Mouse (Mus musculus) ES-Bruce4 (cell line): ENCODE data around the gene Slc1a2. TPM values are rescaled to one million over a fixed set of nuclear protein-coding genes. Genes with fewer than 3 reads are reported as not detected.

ENCODE experiments used
- H3K27ac ChIP-seq: 2 replicates; pipeline ENCODE4 v1.5.1; 2012; ENCODE audit warnings: low read length, inconsistent platforms; ENCODE audit not compliant: insufficient read depth
- H3K27me3 ChIP-seq: 2 replicates; pipeline ENCODE4 v1.6.1; 2012; ENCODE audit warnings: mild to moderate bottlenecking, low read length, inconsistent platforms; ENCODE audit not compliant: control insufficient read depth, poor library complexity, insufficient read depth, severe bottlenecking
- H3K36me3 ChIP-seq: 2 replicates; pipeline ENCODE4 v1.6.1; 2012; ENCODE audit warnings: inconsistent platforms, mild to moderate bottlenecking, low read length, moderate library complexity; ENCODE audit not compliant: control insufficient read depth, poor library complexity, insufficient read depth, severe bottlenecking
- H3K4me1 ChIP-seq: one replicate; pipeline ENCODE4 v1.8.1; 2011; ENCODE audit warnings: low read length; ENCODE audit not compliant: control insufficient read depth, insufficient read depth
- H3K4me3 ChIP-seq: 2 replicates; pipeline ENCODE4 v1.5.1; 2011; ENCODE audit warnings: low read depth, mild to moderate bottlenecking, low read length
- H3K9ac ChIP-seq: 2 replicates; pipeline ENCODE4 v1.6.1; 2012; ENCODE audit warnings: low read depth, mild to moderate bottlenecking, inconsistent platforms; ENCODE audit not compliant: poor library complexity, severe bottlenecking
- H3K9me3 ChIP-seq: replicated peaks from 2 replicates; pipeline ENCODE4 v1.6.1; 2012; ENCODE audit warnings: mild to moderate bottlenecking, low read length, inconsistent platforms; ENCODE audit not compliant: control insufficient read depth, poor library complexity, insufficient read depth, severe bottlenecking
- CTCF ChIP-seq: IDR thresholded peaks from one replicate; pipeline ENCODE4 v1.8.1; 2011; ENCODE audit warnings: low read depth, low read length
- EP300 ChIP-seq: IDR thresholded peaks from 2 replicates; pipeline ENCODE4 v1.6.1; 2011; ENCODE audit warnings: low read depth, low read length; ENCODE audit not compliant: insufficient read depth
- POLR2A ChIP-seq: IDR thresholded peaks from one replicate; pipeline ENCODE4 v1.8.1; 2011; ENCODE audit warnings: low read length; ENCODE audit not compliant: insufficient read depth
- polyA plus RNA-seq: library from polyadenylated mRNA; stranded (reverse); fragments of >200 nt; gene quantifications from 2 replicates; pipeline ENCODE4 v1.2.4, GENCODE M21; 2011; ENCODE audit warnings: low read depth; ENCODE audit not compliant: missing spikeins, insufficient read depth, insufficient read length

The Slc1a2 gene
- polyA plus RNA-seq, 1 experiment = 0.09 TPM

DNA sequence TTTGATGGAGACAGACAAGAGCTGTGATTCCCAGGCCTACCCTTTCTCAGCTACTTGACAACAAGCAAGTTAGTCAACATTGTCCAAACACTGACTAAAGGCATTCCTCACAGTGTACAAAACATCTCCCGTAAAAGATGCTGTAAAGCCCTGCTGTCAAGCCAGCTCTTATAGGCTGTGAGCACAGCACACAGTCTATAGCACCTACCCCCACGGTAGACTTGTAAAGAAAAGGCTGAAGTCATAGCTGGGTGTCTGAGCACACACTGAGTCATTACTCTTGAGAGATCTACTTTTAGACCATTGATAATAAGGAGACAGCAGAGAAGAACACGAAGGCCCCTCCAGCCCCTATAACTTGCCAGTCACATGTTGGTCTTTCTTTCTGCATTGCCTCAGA is 66.6 kb downstream of the Slc1a2 start:
- Histone ChIP-seq H3K9me3 (no peaks in the 10 kb centered on the region), H3K36me3 (no peaks in the 10 kb centered on the region), H3K9ac (no peak overlapping the region), H3K4me1 (no peaks in the 10 kb centered on the region), H3K4me3 (no peak overlapping the region), H3K27me3 (no peaks in the 10 kb centered on the region), H3K27ac (no peak overlapping the region)
- TF ChIP-seq POLR2A (no peak), CTCF (no peak), EP300 (no peak)

- H3K27me3 ChIP-seq = no peaks in the 10 kb centered on the region
- H3K9ac ChIP-seq = no peak overlapping the region
- no peaks in the 10 kb centered on the region for H3K4me1 ChIP-seq
- no peaks in the 10 kb centered on the region for H3K9me3 ChIP-seq
- H3K4me3 ChIP-seq = no peak overlapping the region
- no peaks in the 10 kb centered on the region for H3K36me3 ChIP-seq
- TF ChIP-seq EP300 (no peak), POLR2A (no peak), CTCF (no peak)
- H3K27ac ChIP-seq = no peak overlapping the region
Measured at GRCm38 (mm10) chr2:102730386-102730785, 71.9 kb downstream of the Slc1a2 start.

DNA sequence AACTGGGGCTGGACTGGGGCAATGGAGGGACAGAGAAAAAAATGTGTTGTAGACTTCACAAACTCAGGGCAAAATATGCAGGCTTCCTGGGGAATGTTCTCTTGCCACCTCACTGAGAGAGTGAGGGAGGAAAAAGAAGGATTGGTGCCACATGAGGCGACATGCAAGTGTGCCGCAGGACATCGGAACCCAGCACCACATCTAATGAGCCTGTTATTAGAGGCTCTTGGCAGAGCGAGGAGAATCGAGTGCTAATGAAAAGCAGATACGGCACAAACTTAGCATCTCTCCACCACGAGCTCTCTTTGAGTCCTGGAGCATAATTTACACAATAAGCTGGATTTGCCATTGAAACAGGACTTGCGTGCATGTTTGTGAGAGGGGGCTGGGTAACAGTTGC is 72.3 kb downstream of the Slc1a2 start:
- TF ChIP-seq CTCF (no peak), EP300 (no peak), POLR2A (no peak)
- no peaks in the 10 kb centered on the region for H3K9me3 ChIP-seq
- no peaks in the 10 kb centered on the region for H3K36me3 ChIP-seq
- no peak overlapping the region for H3K27ac ChIP-seq
- no peak overlapping the region for H3K9ac ChIP-seq
- H3K4me3 ChIP-seq = no peak overlapping the region
- H3K4me1 ChIP-seq = no peaks in the 10 kb centered on the region
- H3K27me3 ChIP-seq = no peaks in the 10 kb centered on the region

GRCm38 (mm10) chr2:102733128-102733527 is 74.7 kb downstream of the Slc1a2 start:
- no peak overlapping the region for H3K9ac ChIP-seq
- H3K9me3 ChIP-seq = no peaks in the 10 kb centered on the region
- H3K4me1 ChIP-seq = no peaks in the 10 kb centered on the region
- no peak overlapping the region for H3K4me3 ChIP-seq
- TF ChIP-seq CTCF (no peak), POLR2A (no peak), EP300 (no peak)
- no peaks in the 10 kb centered on the region for H3K36me3 ChIP-seq
- H3K27me3 ChIP-seq = no peaks in the 10 kb centered on the region; the same call in 1 of the 2 replicates
- H3K27ac ChIP-seq = no peak overlapping the region

DNA sequence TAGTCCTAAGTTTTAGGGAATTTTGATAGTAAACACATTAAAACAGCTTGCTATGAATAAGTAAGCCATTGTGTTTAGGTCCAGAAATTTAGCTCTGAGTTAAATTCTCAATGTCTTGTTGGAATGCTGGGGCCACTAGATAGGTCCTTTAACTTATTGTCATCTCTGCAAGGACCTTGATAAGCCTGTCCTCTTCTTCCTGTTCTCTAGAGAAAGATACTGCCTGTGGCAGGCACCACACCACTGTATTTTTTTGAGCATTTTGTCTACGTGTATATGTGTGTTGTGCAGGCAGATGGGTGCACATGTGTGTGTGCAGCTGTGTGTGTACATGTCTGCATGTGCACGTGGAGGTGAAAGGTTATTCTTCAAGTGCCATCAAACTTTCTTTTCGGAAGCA is 75.6 kb downstream of the Slc1a2 start:
- no peaks in the 10 kb centered on the region for H3K36me3 ChIP-seq
- H3K4me1 ChIP-seq = no peaks in the 10 kb centered on the region
- H3K27me3 ChIP-seq = no peaks in the 10 kb centered on the region; the same call in 1 of the 2 replicates
- no peak for TF ChIP-seq EP300
- no peak for TF ChIP-seq POLR2A
- TF ChIP-seq CTCF = no peak
- H3K27ac ChIP-seq = no peak overlapping the region
- H3K4me3 ChIP-seq = no peak overlapping the region
- H3K9ac ChIP-seq = no peak overlapping the region
- no peaks in the 10 kb centered on the region for H3K9me3 ChIP-seq

DNA sequence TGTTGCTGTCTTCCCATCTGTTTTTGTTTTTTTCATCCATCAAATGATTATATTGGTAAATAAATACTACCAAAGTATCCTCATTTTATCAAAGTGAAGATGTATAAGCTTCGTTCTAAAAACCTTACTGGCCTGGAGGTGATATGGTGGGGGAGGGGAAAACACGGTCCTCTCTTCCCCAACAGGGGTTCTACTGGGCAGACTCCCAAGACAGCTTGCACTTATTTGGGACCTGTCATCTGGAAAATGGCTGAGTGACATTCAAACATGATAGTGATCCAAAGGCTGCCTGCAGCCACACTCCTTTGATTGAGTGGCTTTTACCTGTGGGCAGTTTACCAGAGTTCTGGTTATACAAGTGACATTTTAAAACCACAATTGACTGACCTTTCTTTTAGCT is 76.6 kb downstream of the Slc1a2 start:
- TF ChIP-seq CTCF (no peak), POLR2A (no peak), EP300 (no peak)
- Histone ChIP-seq H3K4me3 (no peak overlapping the region), H3K4me1 (no peaks in the 10 kb centered on the region), H3K9me3 (no peaks in the 10 kb centered on the region), H3K27ac (no peak overlapping the region), H3K36me3 (no peaks in the 10 kb centered on the region), H3K27me3 (no peaks in the 10 kb centered on the region; the same call in 1 of the 2 replicates), H3K9ac (no peak overlapping the region)

- no peak for TF ChIP-seq POLR2A
- TF ChIP-seq CTCF = no peak
- no peak for TF ChIP-seq EP300
- no peak overlapping the region for H3K9ac ChIP-seq
- H3K4me3 ChIP-seq = no peak overlapping the region
- H3K9me3 ChIP-seq = no peaks in the 10 kb centered on the region
- H3K27ac ChIP-seq = no peak overlapping the region
- H3K36me3 ChIP-seq = no peaks in the 10 kb centered on the region
- no peaks in the 10 kb centered on the region for H3K4me1 ChIP-seq
- H3K27me3 ChIP-seq = no peaks in the 10 kb centered on the region; the same call in 1 of the 2 replicates
Measured at GRCm38 (mm10) chr2:102735811-102736210, 77.4 kb downstream of the Slc1a2 start.
